Mouse (Mus musculus): ENCODE data around the gene Abraxas2. TPM values are rescaled to one million over a fixed set of nuclear protein-coding genes. Genes with fewer than 3 reads are reported as not detected.

Abraxas2 gene
- polyA plus RNA-seq, 1 experiment, result 43.4 TPM

DNA sequence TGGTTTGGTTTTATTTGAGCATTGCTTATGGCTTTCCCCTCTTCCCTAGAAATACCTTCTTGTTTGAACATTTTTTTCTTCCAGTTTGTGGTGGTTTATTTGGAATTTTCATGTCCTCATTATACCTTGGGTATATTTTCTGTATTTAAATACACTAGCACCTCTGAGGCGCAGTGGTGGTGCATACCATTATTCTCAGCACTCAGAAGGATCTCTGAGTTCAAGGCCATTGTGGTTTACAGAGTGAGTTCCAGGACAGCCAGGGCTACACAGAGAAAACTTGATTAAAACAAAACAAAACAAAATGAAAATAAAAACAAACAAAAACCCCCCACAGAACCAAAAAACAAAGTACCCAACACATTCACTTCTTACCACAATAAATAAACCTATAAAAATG, 74.3 kb downstream of the Abraxas2 start:
- Histone ChIP-seq H3K27ac (ENCODE audit: insufficient read depth, low read length) (no peak overlapping the region), H3K27me3 (ENCODE audit: control insufficient read depth, insufficient read depth, low read length, poor library complexity, severe bottlenecking) (no peaks in the 10 kb centered on the region), H3K9me3 (replicated peaks; ENCODE audit: control insufficient read depth, insufficient read depth, low read length, poor library complexity, severe bottlenecking) (peaks cover 10% of the 10 kb centered on the region; the same call in 1 of the 2 replicates), H3K4me1 (ENCODE audit: control insufficient read depth, insufficient read depth, low read length) (no peaks in the 10 kb centered on the region), H3K9ac (ENCODE audit: low read depth, poor library complexity, severe bottlenecking) (no peak overlapping the region), H3K4me3 (ENCODE audit: low read depth, low read length) (no peak overlapping the region), H3K36me3 (ENCODE audit: control insufficient read depth, insufficient read depth, low read length, poor library complexity, severe bottlenecking) (no peaks in the 10 kb centered on the region)
- TF ChIP-seq CTCF (IDR thresholded peaks at IDR 0.05; ENCODE audit: low read depth, low read length), result no peak
- no peak for TF ChIP-seq EP300 (IDR thresholded peaks at IDR 0.05; ENCODE audit: insufficient read depth, low read depth, low read length)

Other genes with a start within 250 kb of the Abraxas2 start
- gene Lhpp, start 248.6 kb upstream of the Abraxas2 start, polyA plus RNA-seq (2011; ENCODE audit: insufficient read depth, insufficient read length, low read depth, missing spikeins), result 5.6 and 6.1 TPM in 2 replicates
- gene Fam53b, start 45.3 kb upstream of the Abraxas2 start, polyA plus RNA-seq (2011; ENCODE audit: insufficient read depth, insufficient read length, low read depth, missing spikeins), result 10.0 and 10.4 TPM in 2 replicates
- 39.4 and 43.0 TPM in 2 replicates for gene Eef1akmt2, start 6.6 kb upstream of the Abraxas2 start, polyA plus RNA-seq (2011; ENCODE audit: insufficient read depth, insufficient read length, low read depth, missing spikeins)
- 28.9 and 29.9 TPM in 2 replicates for gene Zranb1, start 71.9 kb downstream of the Abraxas2 start, polyA plus RNA-seq (2011; ENCODE audit: insufficient read depth, insufficient read length, low read depth, missing spikeins)

All from ES-Bruce4 (cell line).